Mouse (Mus musculus): ENCODE results near the gene Efcab12.
"Not testable (repeated sequence)": the region's sequence is repeated elsewhere in the genome, so short reads cannot be mapped to it uniquely, and the experiment has no call there.

Efcab12 gene

DNA sequence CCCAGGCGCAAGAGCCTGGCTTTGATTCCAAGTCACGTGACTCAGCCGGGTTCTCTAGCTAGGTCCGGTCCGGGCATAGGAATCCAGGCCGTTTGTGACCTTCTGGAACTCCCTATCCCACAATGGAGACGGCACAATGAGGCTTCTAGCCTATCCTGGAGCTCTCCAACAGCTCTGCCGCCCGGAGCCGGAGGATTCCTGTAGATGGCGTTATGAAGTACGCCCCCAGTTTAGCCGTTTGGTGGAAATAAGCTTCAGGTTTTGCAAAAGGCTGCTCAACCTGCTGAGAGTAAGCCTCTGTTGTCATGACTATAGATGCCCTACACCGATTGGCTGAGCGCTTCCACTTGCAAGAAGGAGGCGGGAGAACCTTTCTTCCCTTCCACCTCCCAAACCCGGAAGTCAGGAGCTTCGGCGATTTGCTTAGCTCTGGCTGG lies at the start of gene Efcab12:
TSS of gene Efcab12 (minus strand) at position 252 of the 437 bp plus-strand sequence.
- peak; percentile 86 for DNase-seq

DNA sequence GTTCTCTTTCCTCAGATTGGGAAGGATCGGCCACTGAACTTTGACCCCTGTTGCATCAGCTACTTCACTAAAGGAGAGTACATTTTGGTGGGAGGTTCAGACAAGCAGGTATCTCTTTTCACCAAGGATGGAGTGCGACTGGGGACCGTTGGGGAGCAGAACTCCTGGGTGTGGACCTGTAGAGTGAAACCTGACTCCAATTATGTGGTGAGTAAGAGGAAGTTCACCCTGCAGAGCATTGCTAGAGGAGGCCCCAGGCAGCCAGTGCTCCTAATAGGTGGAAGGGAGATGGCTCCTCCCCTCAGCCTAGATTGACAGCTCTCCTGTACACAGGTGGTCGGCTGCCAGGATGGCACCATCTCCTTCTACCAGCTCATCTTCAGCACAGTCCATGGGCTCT lies 48.7 kb upstream of the Efcab12 start:
- DNase-seq, result no peak

GRCm38 (mm10) chr6:115884018-115884417 lies 45.8 kb upstream of the Efcab12 start:
- no peak for DNase-seq

GRCm38 (mm10) chr6:115880751-115881150 lies 42.5 kb upstream of the Efcab12 start:
- no peak for DNase-seq

- no peak for DNase-seq
Measured at GRCm38 (mm10) chr6:115879736-115880135, 41.5 kb upstream of the Efcab12 start.

DNA sequence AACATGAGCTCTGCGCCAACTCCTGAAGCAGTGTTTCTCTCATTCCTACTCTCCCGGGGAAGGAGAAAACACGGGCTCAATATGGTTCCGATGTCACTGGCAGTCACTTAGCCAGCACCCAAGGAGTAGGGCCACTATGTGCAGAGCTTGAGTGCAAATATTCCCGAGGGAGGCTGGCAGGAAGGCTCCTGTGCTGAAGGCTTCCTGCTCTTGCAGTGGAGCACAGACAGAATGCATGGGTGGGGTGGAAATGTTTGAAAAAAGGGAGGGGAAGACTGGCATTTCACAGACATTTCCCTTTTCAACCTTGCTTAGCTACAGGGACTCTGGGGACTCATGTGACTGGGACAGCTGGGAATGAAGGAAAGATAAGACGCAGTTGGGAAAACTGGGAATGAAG lies 40.5 kb upstream of the Efcab12 start:
- DNase-seq, result no peak

GRCm38 (mm10) chr6:115877239-115877638 lies 39.0 kb upstream of the Efcab12 start:
- no peak for DNase-seq

DNA sequence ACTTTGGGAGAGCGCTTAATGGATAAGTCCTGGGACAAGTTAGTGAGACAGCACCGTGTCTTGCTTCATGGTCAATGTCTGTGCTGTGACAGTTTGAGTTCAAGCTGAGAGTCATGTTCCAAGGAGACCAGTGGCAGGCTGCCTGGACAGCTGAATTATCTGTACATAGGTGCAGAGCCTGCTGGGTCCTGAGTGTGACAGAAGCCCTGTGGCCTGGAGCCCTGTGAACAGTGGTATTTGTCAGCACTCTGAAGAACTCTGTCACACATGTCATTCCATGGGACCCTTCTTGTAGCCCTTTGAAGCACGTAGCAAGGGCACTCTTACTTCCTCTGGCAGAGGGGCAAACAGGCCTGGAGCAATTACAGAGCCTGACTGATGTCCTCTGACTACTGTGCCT lies 33.1 kb upstream of the Efcab12 start:
- DNase-seq, result not testable (repeated sequence)

GRCm38 (mm10) chr6:115867157-115867556 lies 28.9 kb upstream of the Efcab12 start:
- DNase-seq, result not testable (repeated sequence)

DNA sequence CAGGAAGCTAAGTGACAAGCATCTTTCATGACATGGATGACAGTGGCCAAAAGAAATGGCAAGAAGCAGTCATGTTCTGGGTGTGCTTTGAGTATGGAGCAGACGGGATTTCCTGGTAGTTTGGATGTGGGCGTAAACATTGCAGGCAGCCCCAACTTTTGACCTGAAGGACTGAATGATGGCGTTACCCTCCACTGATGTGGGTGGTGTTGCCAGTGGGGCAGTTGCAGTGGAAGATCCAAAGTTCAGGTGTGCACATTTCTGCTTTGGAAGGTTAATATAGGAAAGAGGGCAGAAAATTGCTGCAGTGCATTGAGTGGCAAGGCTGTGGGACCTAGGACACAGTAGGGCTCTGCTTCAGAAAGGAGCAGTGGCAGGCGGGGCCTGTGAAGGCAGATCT lies 27.0 kb upstream of the Efcab12 start:
- no peak for DNase-seq

DNA sequence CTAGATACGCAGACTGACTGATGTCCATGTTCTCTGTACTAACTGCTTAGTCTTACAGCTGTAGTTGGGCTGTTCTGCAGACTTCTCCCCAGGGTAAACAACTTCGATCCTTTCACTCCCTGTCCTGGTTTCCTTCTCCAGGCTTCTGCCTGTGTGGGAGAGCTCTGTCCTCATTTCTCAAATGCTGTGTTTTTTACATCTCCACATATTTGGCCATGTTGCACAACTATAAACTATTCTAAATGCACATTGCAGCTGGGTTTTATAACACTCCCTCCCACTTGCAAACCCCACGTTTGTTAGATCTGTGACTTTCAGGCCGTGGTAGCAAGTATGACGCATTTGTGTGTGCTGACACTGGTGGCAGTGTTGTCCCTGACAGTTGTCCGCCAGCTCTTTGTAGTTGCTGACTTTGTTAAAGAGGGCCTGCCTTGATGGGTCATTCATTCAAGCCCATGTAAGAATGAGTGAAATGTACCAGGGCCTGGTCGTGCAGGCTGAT lies 25.2 kb upstream of the Efcab12 start:
- DNase-seq, result peak; percentile 68

DNA sequence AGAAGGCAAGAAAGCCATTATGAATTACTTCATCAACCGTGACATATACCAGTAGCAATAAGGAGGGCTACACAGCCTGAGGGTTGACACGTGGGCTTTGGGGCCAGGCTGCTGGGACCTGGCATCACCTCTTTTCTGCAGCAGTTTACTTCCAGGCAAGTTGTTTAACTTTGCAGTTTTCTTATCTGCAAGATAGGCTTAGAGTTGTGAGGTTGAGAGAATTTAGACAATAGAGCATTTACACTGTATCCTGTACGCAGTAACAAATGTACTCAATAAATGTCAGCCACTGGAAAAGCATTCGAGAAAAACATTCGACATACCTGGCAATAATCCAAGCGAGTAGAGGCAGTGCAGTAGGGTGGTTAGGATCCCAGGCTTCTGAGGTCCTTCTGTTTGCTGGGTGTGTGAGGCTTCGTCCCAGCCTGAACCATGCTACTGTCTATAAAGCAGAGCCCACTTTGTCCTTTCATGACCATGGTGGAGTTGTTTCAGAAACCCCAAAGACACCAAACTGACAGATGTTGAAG lies 21.9 kb upstream of the Efcab12 start:
- no peak for DNase-seq

- no peak for DNase-seq
Measured at GRCm38 (mm10) chr6:115859258-115859657, 21.0 kb upstream of the Efcab12 start.

GRCm38 (mm10) chr6:115856361-115856745 lies 18.1 kb upstream of the Efcab12 start:
- DNase-seq, result no peak

DNA sequence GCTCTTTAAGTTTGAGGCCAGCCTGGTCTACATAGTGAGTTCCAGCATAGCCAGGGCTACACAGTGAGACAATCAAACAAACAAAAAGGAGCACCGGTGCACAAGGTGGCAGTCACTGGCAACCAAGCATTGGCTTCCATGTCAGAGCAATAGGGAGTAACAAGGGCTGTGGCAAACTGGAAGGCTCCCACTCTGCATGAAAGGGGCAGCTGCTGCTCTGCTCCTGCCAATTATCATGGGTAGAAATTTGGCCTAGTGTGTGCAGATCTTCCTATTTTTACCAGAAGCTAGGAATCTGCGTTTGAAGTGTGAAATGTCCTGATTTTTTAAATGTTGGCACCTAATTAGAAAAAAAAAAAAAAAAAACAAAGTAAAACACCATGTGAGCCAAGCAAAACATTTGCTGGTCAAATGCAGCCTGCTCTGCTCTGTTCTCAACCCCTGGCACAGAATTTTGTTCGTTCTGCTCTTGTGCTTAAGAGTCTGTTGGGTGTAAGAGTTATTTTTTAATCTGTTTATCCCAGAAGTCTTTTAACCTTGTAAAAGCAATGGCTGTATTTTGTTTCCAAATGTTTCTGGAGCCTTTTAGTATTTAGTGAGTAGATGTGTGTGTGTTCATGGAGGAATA lies 17.6 kb upstream of the Efcab12 start:
- DNase-seq, result peak; percentile 68

- DNase-seq, result no peak
Measured at GRCm38 (mm10) chr6:115854432-115854831, 16.2 kb upstream of the Efcab12 start.

DNA sequence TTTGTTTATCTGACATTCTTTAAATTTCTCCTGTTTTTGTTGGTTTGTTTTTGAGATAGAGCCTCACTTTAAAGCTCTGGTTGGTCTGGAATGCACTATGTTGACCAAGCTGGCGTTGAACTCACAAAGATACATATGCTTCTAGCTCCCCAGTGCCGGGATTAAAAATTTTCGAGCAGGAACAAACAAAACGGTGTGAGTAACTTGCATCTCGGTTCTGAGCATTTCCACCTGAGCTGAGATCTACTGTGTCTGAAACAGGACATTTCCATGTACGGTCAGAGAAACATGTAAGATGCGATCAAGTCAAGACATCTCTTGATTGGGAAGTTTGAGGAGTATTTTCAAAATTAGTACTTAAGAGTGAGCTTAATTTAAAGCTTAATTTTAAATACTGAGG lies 15.8 kb upstream of the Efcab12 start:
- no peak for DNase-seq

- DNase-seq, result peak; percentile 99
Measured at GRCm38 (mm10) chr6:115853091-115853813, 15.0 kb upstream of the Efcab12 start, which contains the start of the genes Mbd4 and Ift122. Gene Mbd4, minus strand, starts transcription at chr6:115853371. Gene Ift122, plus strand, starts transcription at chr6:115853470.

- no peak for DNase-seq
Measured at GRCm38 (mm10) chr6:115852446-115853090, 14.4 kb upstream of the Efcab12 start.

GRCm38 (mm10) chr6:115848598-115849304 lies 10.5 kb upstream of the Efcab12 start:
- no peak for DNase-seq

GRCm38 (mm10) chr6:115846640-115847411 lies 8.6 kb upstream of the Efcab12 start:
- peak; percentile 51 for DNase-seq

GRCm38 (mm10) chr6:115845006-115845405 lies 6.8 kb upstream of the Efcab12 start:
- no peak for DNase-seq
